Mouse (Mus musculus) MEL (cell line): ENCODE measurements around the gene Nrip1.

ENCODE experiments used
- CTCF ChIP-seq, 3 experiments: IDR thresholded peaks in 2 of 3; conservative IDR thresholded peaks in 1 of 3; 2 replicates each; pipeline ENCODE4 v1.5.1; 2011 to 2012; ENCODE audit warnings: low read length in 3 of 3, low read depth in 2 of 3, mild to moderate bottlenecking in 2 of 3, improper control_type of control experiment in 1 of 3, inconsistent platforms in 1 of 3, mixed read lengths in 1 of 3, moderate library complexity in 1 of 3; ENCODE audit not compliant: control insufficient read depth in 1 of 3, insufficient read depth in 1 of 3, poor library complexity in 1 of 3, severe bottlenecking in 1 of 3
- EP300 ChIP-seq, 2 experiments: IDR thresholded peaks; 2 replicates each; pipeline ENCODE4 v1.6.1; 2011; ENCODE audit warnings: improper control_type of control experiment in 2 of 2, low read length in 2 of 2, low read depth in 1 of 2, mild to moderate bottlenecking in 1 of 2
- GABPA ChIP-seq: IDR thresholded peaks from 2 replicates; pipeline ENCODE4 v1.6.1; 2012; ENCODE audit warnings: low read depth, mild to moderate bottlenecking, inconsistent platforms, low read length, improper control_type of control experiment, moderate library complexity
- POLR2A ChIP-seq, 2 experiments: IDR thresholded peaks; 2 replicates each; pipeline ENCODE4 v1.6.1; 2011 to 2012; ENCODE audit warnings: low read length in 2 of 2, mild to moderate bottlenecking in 2 of 2, control low read depth in 1 of 2, improper control_type of control experiment in 1 of 2, low read depth in 1 of 2, moderate library complexity in 1 of 2; ENCODE audit not compliant: control insufficient read depth in 1 of 2, insufficient read depth in 1 of 2, poor library complexity in 1 of 2
- SIN3A ChIP-seq: IDR thresholded peaks from 2 replicates; pipeline ENCODE4 v1.6.1; 2012; ENCODE audit warnings: low read length, improper control_type of control experiment, inconsistent platforms
- TAL1 ChIP-seq: IDR thresholded peaks from 2 replicates; pipeline ENCODE4 v1.6.1; 2012; ENCODE audit warnings: mild to moderate bottlenecking, inconsistent platforms, low read length, moderate library complexity, mixed read lengths
- TBP ChIP-seq: IDR thresholded peaks from 2 replicates; pipeline ENCODE4 v1.8.0; 2011; ENCODE audit warnings: low read depth, low read length, improper control_type of control experiment
- TCF12 ChIP-seq: IDR thresholded peaks from 2 replicates; pipeline ENCODE4 v1.6.1; 2014; ENCODE audit warnings: low read depth, mild to moderate bottlenecking, inconsistent platforms, low read length, improper control_type of control experiment, moderate library complexity
- USF1 ChIP-seq: IDR thresholded peaks from 2 replicates; pipeline ENCODE4 v1.6.1; 2014; ENCODE audit warnings: low read depth, mild to moderate bottlenecking, inconsistent platforms, low read length, improper control_type of control experiment, moderate library complexity
- ZC3H11A ChIP-seq: IDR thresholded peaks from 2 replicates; pipeline ENCODE4 v1.6.1; 2012; ENCODE audit warnings: low read depth, mild to moderate bottlenecking, inconsistent platforms, low read length, improper control_type of control experiment

- no peak for TF ChIP-seq GABPA
- no peak for TF ChIP-seq CTCF (IDR thresholded peaks at IDR 0.05 in 2 of 3, conservative IDR thresholded peaks at IDR 0.05 in 1 of 3; ENCODE audit: control insufficient read depth in 1 of 3, insufficient read depth in 1 of 3, low read depth in 2 of 3, low read length in 3 of 3, poor library complexity in 1 of 3, severe bottlenecking in 1 of 3)
- TF ChIP-seq USF1, result no peak
- TF ChIP-seq TAL1, result no peak
- no peak for TF ChIP-seq TCF12
- no peak for TF ChIP-seq SIN3A
- TF ChIP-seq TBP, result no peak
- no peak for TF ChIP-seq POLR2A (IDR thresholded peaks at IDR 0.05; ENCODE audit: control insufficient read depth in 1 of 2, insufficient read depth in 1 of 2, low read depth in 1 of 2, low read length in 2 of 2, poor library complexity in 1 of 2)
- TF ChIP-seq EP300 (IDR thresholded peaks at IDR 0.05; ENCODE audit: low read depth in 1 of 2, low read length in 2 of 2), result no peak
- no peak for TF ChIP-seq ZC3H11A
Measured at GRCm38 (mm10) chr16:76275584-76275983, 98.0 kb downstream of the Nrip1 start.
